7 mouse cellular contexts compared by ENCODE assay signal in the genomic region with DNA sequence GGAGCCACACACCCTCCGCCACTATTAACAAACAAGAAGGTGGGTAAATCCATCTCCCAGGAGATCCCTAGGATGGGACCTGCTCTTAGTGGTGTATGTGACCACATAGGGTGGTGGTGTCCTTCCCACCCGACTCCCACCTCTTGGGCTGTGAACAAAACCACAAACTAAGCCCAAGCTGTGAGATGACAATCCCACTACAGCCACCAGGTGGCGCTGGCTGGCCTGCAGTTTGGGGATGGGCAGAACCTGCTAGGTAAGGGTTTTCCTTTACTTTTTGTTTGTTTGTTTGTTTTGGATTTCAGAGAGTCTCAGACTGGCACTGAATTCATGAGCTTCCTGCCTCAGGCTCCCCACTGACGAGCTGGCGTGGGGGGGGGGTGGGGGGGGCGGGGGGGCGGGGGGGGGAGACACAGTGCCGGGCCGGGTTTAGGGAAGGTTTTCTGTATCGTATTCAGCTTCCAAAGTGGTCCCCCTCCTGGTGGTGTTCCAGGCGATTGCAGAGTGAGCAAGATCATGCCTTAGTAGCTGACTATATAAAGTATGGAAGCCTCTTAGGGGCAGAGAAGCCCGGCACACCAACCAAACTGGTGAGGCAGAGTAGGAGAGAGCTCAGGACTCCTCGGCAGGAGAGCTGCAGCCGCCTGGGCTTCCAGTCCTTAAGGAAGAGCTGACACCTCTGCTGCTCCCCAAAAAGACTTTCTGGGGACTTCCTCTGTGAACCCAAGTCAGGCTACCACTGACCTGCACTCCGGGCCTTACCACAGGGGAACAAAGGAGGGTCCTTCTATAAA. TPM values are rescaled to one million over a fixed set of nuclear protein-coding genes. Genes with fewer than 3 reads are reported as not detected.
DNase-seq lines count a peak whose midpoint lies in the region.

No protein-coding gene starts in this region.

- peak; percentile 27 for DNase-seq in CD4-positive helper T cell, adult 2 months (ENCODE audit: low read depth, low spot score)
- peak; percentile 83 for DNase-seq in MN1 (ENCODE audit: low spot score)
- DNase-seq in cerebellum, postnatal 10 days, result peak; percentile 91 to 92
- peak; percentile 72 for DNase-seq in gastrocnemius, postnatal 10 days
- peak; percentile 75 for DNase-seq in layer of hippocampus, adult 11-12 months (ENCODE audit: low spot score)
- DNase-seq in lung, postnatal 14 days, result peak; percentile 69
- peak; percentile 28 for DNase-seq in spleen, adult 12 weeks (ENCODE audit: low spot score)

RNA-seq across cellular contexts. Expression of gene Efcab6, which starts 8.9 kb away (rescaled TPM):
- 1 to 10 TPM; 3.2 to 7.4 TPM for total RNA-seq in gastrocnemius, postnatal 10 days (2021)

RNA-seq across cellular contexts. Expression of gene Sult4a1, which starts 31.4 kb away (rescaled TPM):
- total RNA-seq in gastrocnemius, postnatal 10 days (2021), result under 1 TPM; 0.36 to 0.38 TPM

RNA-seq across cellular contexts. Expression of gene Pnpla5, which starts 48.9 kb away (rescaled TPM):
- total RNA-seq in gastrocnemius, postnatal 10 days (2021), result not detected

Comparison
In these comparisons a context has a peak if more than half of its experiments do, and no peak if none do; other contexts are left out.
1. Peak in every context shown above with its lines: DNase-seq.
2. DNase-seq: peak in every context shown above with its lines; median percentile 92 in cerebellum, postnatal 10 days; 83 in MN1; 75 in layer of hippocampus, adult 11-12 months; 72 in gastrocnemius, postnatal 10 days; 69 in lung, postnatal 14 days; 28 in spleen, adult 12 weeks; 27 in CD4-positive helper T cell, adult 2 months.